18 mouse cellular contexts compared by ENCODE assay signal in the genomic region with DNA sequence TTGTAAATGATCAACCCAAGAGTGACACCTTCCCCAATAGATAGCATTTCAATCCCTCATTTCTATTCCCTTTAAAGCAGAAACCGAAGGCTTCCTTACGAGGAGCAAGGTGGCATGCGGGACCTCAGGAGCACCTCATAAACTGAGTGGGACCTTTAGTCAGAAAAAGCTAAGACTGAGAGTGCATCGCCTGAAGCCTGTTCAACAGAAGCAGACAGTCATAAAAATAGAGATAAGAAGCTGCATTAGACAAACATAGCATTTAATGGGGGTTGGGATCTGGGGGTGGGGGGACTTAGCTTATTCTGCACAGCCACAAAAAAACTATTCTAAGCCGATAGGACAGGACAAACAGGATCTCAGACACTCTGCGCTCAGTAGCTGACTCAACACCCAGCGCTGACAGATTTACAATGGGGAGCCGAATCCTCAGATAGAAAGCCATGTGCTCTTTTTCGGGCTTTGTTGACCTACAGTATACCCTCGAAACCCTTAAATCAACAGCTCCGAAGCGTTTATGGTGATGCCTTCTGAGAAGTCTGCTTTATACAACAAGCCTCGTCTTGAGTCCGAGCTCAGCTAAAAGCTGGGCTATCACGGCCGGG. TPM values are rescaled to one million over a fixed set of nuclear protein-coding genes. Genes with fewer than 3 reads are reported as not detected.
A peak's percentile ranks its signal among the peaks of the same experiment; 100 is the strongest.
DNase-seq lines count a peak whose midpoint lies in the region; ATAC-seq and TF ChIP-seq lines count a peak whose summit lies in the region.
"Had no signal": no experiment of that assay in that cellular context is flagged by ENCODE, and none has a peak within 500 bp of the region (broad histone marks: within the 10 kb centered on the region; RNA-seq: fewer than 3 reads in every experiment).

No protein-coding gene starts in this region.

- ATAC-seq in hindbrain, embryonic 14.5 days (ENCODE audit: low FRiP score) = no peak
- ATAC-seq in hindbrain, embryonic 12.5 days (ENCODE audit: low FRiP score) = no peak
- peak; percentile 50; the same call in 1 of the 2 replicates for ATAC-seq in stomach, embryonic 15.5 days (ENCODE audit: insufficient read depth, low FRiP score, low read depth)
- no peak for ATAC-seq in stomach, postnatal 0 days (ENCODE audit: low FRiP score, low TSS enrichment)
- ATAC-seq in kidney, embryonic 16.5 days (ENCODE audit: low FRiP score, low TSS enrichment) = peak; percentile 84
- ATAC-seq in forebrain, postnatal 0 days = no peak
- ATAC-seq: lung, postnatal 0 days had no signal

- WGBS in hindbrain, embryonic 14.5 days = 84% methylated on average over 16 of the region's 16 CpGs
- 74% methylated on average over 16 of the region's 16 CpGs for WGBS in hindbrain, embryonic 12.5 days
- WGBS in stomach, embryonic 15.5 days = 38% methylated on average over 16 of the region's 16 CpGs
- 29% methylated on average over 16 of the region's 16 CpGs for WGBS in stomach, postnatal 0 days
- 14% methylated on average over 16 of the region's 16 CpGs for WGBS in kidney, embryonic 16.5 days
- WGBS in forebrain, postnatal 0 days = 85% methylated on average over 16 of the region's 16 CpGs

- H3K27me3 ChIP-seq in hindbrain, embryonic 14.5 days (ENCODE audit: control insufficient read depth, insufficient read depth, low read length) = no peaks in the 10 kb centered on the region
- H3K27me3 ChIP-seq in hindbrain, embryonic 12.5 days = no peaks in the 10 kb centered on the region
- H3K27me3 ChIP-seq in stomach, embryonic 15.5 days (replicated peaks) = no peaks in the 10 kb centered on the region
- no peaks in the 10 kb centered on the region for H3K27me3 ChIP-seq in stomach, postnatal 0 days (ENCODE audit: control insufficient read depth, insufficient read depth, low read length)
- H3K27me3 ChIP-seq in kidney, embryonic 16.5 days (ENCODE audit: insufficient read depth, low read length) = no peaks in the 10 kb centered on the region; the same call in 1 of the 2 replicates
- no peaks in the 10 kb centered on the region for H3K27me3 ChIP-seq in forebrain, postnatal 0 days (ENCODE audit: insufficient read depth, low read length)
- H3K27me3 ChIP-seq: hindbrain, embryonic 15.5 days; megakaryocyte, embryonic 14.5 days had no signal

- H3K4me2 ChIP-seq in hindbrain, embryonic 14.5 days (replicated peaks) = no peak overlapping the region
- no peak overlapping the region for H3K4me2 ChIP-seq in hindbrain, embryonic 12.5 days (replicated peaks)
- no peak overlapping the region for H3K4me2 ChIP-seq in stomach, embryonic 15.5 days
- H3K4me2 ChIP-seq in stomach, postnatal 0 days (replicated peaks; ENCODE audit: low read depth) = no peak overlapping the region
- peak overlapping the region; percentile 37 for H3K4me2 ChIP-seq in kidney, embryonic 16.5 days (replicated peaks; ENCODE audit: low read depth, low read length)
- H3K4me2 ChIP-seq in forebrain, postnatal 0 days (ENCODE audit: low read depth) = no peak overlapping the region
- H3K4me2 ChIP-seq: hindbrain, embryonic 15.5 days had no signal

- TF ChIP-seq EP300 in stomach, postnatal 0 days (optimal IDR thresholded peaks at IDR 0.05) = no peak

- H3K36me3 ChIP-seq in hindbrain, embryonic 14.5 days (replicated peaks; ENCODE audit: control insufficient read depth, insufficient read depth) = no peaks in the 10 kb centered on the region
- H3K36me3 ChIP-seq in hindbrain, embryonic 12.5 days = no peaks in the 10 kb centered on the region
- no peaks in the 10 kb centered on the region for H3K36me3 ChIP-seq in stomach, embryonic 15.5 days
- H3K36me3 ChIP-seq in stomach, postnatal 0 days (ENCODE audit: control insufficient read depth, insufficient read depth, low read length) = no peaks in the 10 kb centered on the region
- H3K36me3 ChIP-seq in kidney, embryonic 16.5 days (ENCODE audit: insufficient read depth, low read length) = no peaks in the 10 kb centered on the region
- H3K36me3 ChIP-seq in forebrain, postnatal 0 days (ENCODE audit: insufficient read depth) = no peaks in the 10 kb centered on the region
- H3K36me3 ChIP-seq: G1E; hindbrain, embryonic 15.5 days had no signal

- peak; percentile 23 for DNase-seq in hindbrain, embryonic 14.5 days (ENCODE audit: low spot score)
- DNase-seq in stomach, postnatal 0 days (ENCODE audit: low spot score) = no peak
- DNase-seq in yolk sac, embryonic 10.5 days (ENCODE audit: low spot score) = peak; percentile 46
- no peak for DNase-seq in forebrain, postnatal 0 days
- DNase-seq in cerebellum, adult 9-11 months = no peak
- DNase-seq: adrenal gland, postnatal 14 days; gastrocnemius, postnatal 36 days; right cerebral cortex, postnatal 25 days; thymus, postnatal 25 days had no signal

- TF ChIP-seq CTCF in stomach, postnatal 0 days (IDR thresholded peaks at IDR 0.05; ENCODE audit: low read depth) = no peak
- TF ChIP-seq CTCF in forebrain, postnatal 0 days (IDR thresholded peaks at IDR 0.05; ENCODE audit: low read depth) = no peak

- H3K4me3 ChIP-seq in hindbrain, embryonic 14.5 days (replicated peaks; ENCODE audit: low read length) = no peak overlapping the region
- no peak overlapping the region for H3K4me3 ChIP-seq in hindbrain, embryonic 12.5 days
- H3K4me3 ChIP-seq in stomach, embryonic 15.5 days (replicated peaks) = no peak overlapping the region
- no peak overlapping the region for H3K4me3 ChIP-seq in stomach, postnatal 0 days (ENCODE audit: low read depth, low read length)
- no peak overlapping the region for H3K4me3 ChIP-seq in kidney, embryonic 16.5 days (ENCODE audit: low read length)
- no peak overlapping the region for H3K4me3 ChIP-seq in forebrain, postnatal 0 days (ENCODE audit: low read depth, low read length)
- H3K4me3 ChIP-seq: hindbrain, embryonic 15.5 days; layer of hippocampus, adult 2 months; megakaryocyte, embryonic 14.5 days had no signal

- H3K27ac ChIP-seq in hindbrain, embryonic 14.5 days = no peak overlapping the region
- H3K27ac ChIP-seq in hindbrain, embryonic 12.5 days = no peak overlapping the region
- no peak overlapping the region for H3K27ac ChIP-seq in stomach, embryonic 15.5 days
- H3K27ac ChIP-seq in stomach, postnatal 0 days (replicated peaks) = no peak overlapping the region
- no peak overlapping the region for H3K27ac ChIP-seq in kidney, embryonic 16.5 days (ENCODE audit: low read length)
- no peak overlapping the region for H3K27ac ChIP-seq in forebrain, postnatal 0 days (ENCODE audit: low read depth, low read length)
- H3K27ac ChIP-seq: hindbrain, embryonic 15.5 days; layer of hippocampus, adult 2 months had no signal

- H3K9me3 ChIP-seq in hindbrain, embryonic 14.5 days (ENCODE audit: control insufficient read depth, low read length) = no peaks in the 10 kb centered on the region
- no peaks in the 10 kb centered on the region for H3K9me3 ChIP-seq in hindbrain, embryonic 12.5 days (replicated peaks)
- H3K9me3 ChIP-seq in stomach, embryonic 15.5 days = no peaks in the 10 kb centered on the region
- no peaks in the 10 kb centered on the region for H3K9me3 ChIP-seq in stomach, postnatal 0 days (ENCODE audit: control insufficient read depth, low read length)
- no peaks in the 10 kb centered on the region for H3K9me3 ChIP-seq in kidney, embryonic 16.5 days (ENCODE audit: low read length)
- H3K9me3 ChIP-seq in forebrain, postnatal 0 days (ENCODE audit: low read length) = no peaks in the 10 kb centered on the region
- H3K9me3 ChIP-seq: hindbrain, embryonic 15.5 days had no signal

- no peak overlapping the region for H3K9ac ChIP-seq in hindbrain, embryonic 14.5 days
- no peak overlapping the region for H3K9ac ChIP-seq in hindbrain, embryonic 12.5 days
- H3K9ac ChIP-seq in stomach, embryonic 15.5 days = no peak overlapping the region
- no peak overlapping the region for H3K9ac ChIP-seq in stomach, postnatal 0 days (ENCODE audit: low read length)
- H3K9ac ChIP-seq in kidney, embryonic 16.5 days (replicated peaks; ENCODE audit: low read length) = 0 out of 2 replicates have a peak overlapping the region, but pooled peaks have one; percentile 34
- H3K9ac ChIP-seq in forebrain, postnatal 0 days = no peak overlapping the region
- H3K9ac ChIP-seq: hindbrain, embryonic 15.5 days had no signal

- H3K4me1 ChIP-seq in hindbrain, embryonic 14.5 days (replicated peaks; ENCODE audit: control insufficient read depth, insufficient read depth, low read length) = no peaks in the 10 kb centered on the region
- no peaks in the 10 kb centered on the region for H3K4me1 ChIP-seq in hindbrain, embryonic 12.5 days
- H3K4me1 ChIP-seq in stomach, embryonic 15.5 days = no peaks in the 10 kb centered on the region
- no peaks in the 10 kb centered on the region for H3K4me1 ChIP-seq in stomach, postnatal 0 days (replicated peaks; ENCODE audit: control insufficient read depth, insufficient read depth)
- H3K4me1 ChIP-seq in kidney, embryonic 16.5 days (ENCODE audit: insufficient read depth, low read length) = peaks cover 9% of the 10 kb centered on the region; the same call in 1 of the 2 replicates
- no peaks in the 10 kb centered on the region for H3K4me1 ChIP-seq in forebrain, postnatal 0 days (ENCODE audit: insufficient read depth)
- H3K4me1 ChIP-seq: hindbrain, embryonic 15.5 days; megakaryocyte, embryonic 14.5 days had no signal

RNA-seq across cellular contexts. Expression of a gene that starts 27.5 kb away (rescaled TPM):
- polyA plus RNA-seq in hindbrain, embryonic 14.5 days (2014; fragmentation: Nextera tagmentation; extraction: Ambion mirVana) = 2.3 and 2.7 TPM in 2 replicates
- 2.1 and 2.8 TPM in 2 replicates for polyA plus RNA-seq in hindbrain, embryonic 12.5 days (2016; fragmentation: Nextera tagmentation; extraction: Ambion mirVana)
- 0.59 and 0.72 TPM in 2 replicates for polyA plus RNA-seq in stomach, embryonic 15.5 days (2015; fragmentation: Nextera tagmentation; extraction: Ambion mirVana)
- 0.53 and 0.90 TPM in 2 replicates for polyA plus RNA-seq in stomach, postnatal 0 days (2015; fragmentation: Nextera tagmentation; extraction: Ambion mirVana)
- polyA plus RNA-seq in kidney, embryonic 16.5 days (2015; fragmentation: Nextera tagmentation; extraction: Ambion mirVana) = 2.4 and 2.5 TPM in 2 replicates
- 8.9 and 9.2 TPM in 2 replicates for total RNA-seq in forebrain, postnatal 0 days (2014; rRNA removed)
- 3.6 and 4.7 TPM in 2 replicates for polyA plus RNA-seq in forebrain, postnatal 0 days (2015; fragmentation: Nextera tagmentation; extraction: Ambion mirVana)
- polyA plus RNA-seq: G1E; liver, adult 2 months had no signal

Comparison
In these comparisons a context has a peak if more than half of its experiments do, and no peak if none do; other contexts are left out.
1. ATAC-seq: peak in stomach, embryonic 15.5 days (single experiment) and kidney, embryonic 16.5 days (single experiment); none in hindbrain, embryonic 14.5 days (single experiment), hindbrain, embryonic 12.5 days (single experiment), stomach, postnatal 0 days (single experiment) and forebrain, postnatal 0 days (single experiment).
2. DNase-seq: peak in hindbrain, embryonic 14.5 days (single experiment) and yolk sac, embryonic 10.5 days (single experiment); none in stomach, postnatal 0 days (single experiment), forebrain, postnatal 0 days (single experiment) and cerebellum, adult 9-11 months (single experiment).